Mouse (Mus musculus) brown adipose tissue, adult 24 weeks (tissue): ENCODE results near the gene Dip2a. TPM values are rescaled to one million over a fixed set of nuclear protein-coding genes. Genes with fewer than 3 reads are reported as not detected.

Experiments
- H3K27ac ChIP-seq: fragments of 200-500 bp; replicated peaks from 2 replicates; pipeline ENCODE4 v1.5.1; 2012; ENCODE audit warnings: low read depth, mild to moderate bottlenecking, low read length
- H3K4me1 ChIP-seq: fragments of 200-500 bp; 2 replicates; pipeline ENCODE4 v1.6.1; 2012; ENCODE audit warnings: low read length, mixed read lengths; ENCODE audit not compliant: control insufficient read depth, insufficient read depth, insufficient read length
- H3K4me3 ChIP-seq: fragments of 200-500 bp; 2 replicates; pipeline ENCODE4 v1.5.1; 2012; ENCODE audit warnings: low read depth, mild to moderate bottlenecking, low read length, moderate library complexity; ENCODE audit not compliant: insufficient read depth
- polyA plus RNA-seq: library from polyadenylated mRNA; stranded (reverse); fragments of >200 nt; gene quantifications from 2 replicates; pipeline ENCODE4 v1.2.4, GENCODE M21; 2012; ENCODE audit not compliant: missing spikeins, insufficient read depth, insufficient read length

The Dip2a gene
- polyA plus RNA-seq, 1 experiment = 15.9 TPM

DNA sequence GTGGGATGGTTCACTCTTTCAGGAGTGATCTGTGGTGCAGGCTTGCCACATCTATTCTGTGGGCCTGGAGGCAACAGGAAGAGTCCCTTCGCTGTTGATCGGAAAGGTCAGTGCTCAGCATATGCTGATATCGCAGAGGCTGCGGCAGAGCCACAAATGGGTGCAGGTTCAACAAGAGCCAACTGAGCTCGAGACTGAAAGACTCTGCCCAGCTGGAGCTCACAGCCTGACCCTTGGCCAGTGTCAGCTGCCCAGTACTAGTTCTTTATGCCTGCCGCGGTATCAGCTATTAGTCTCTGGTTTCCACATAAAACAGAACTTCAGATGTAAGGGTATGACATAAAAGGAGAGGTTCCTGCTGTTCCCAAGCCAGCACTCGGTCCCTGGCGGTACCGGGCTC, 69.8 kb downstream of the Dip2a start:
- no peak overlapping the region for H3K4me3 ChIP-seq
- H3K4me1 ChIP-seq = no peaks in the 10 kb centered on the region
- H3K27ac ChIP-seq = no peak overlapping the region

GRCm38 (mm10) chr10:76271238-76271637, 73.9 kb downstream of the Dip2a start:
- no peak overlapping the region for H3K27ac ChIP-seq
- no peak overlapping the region for H3K4me3 ChIP-seq
- H3K4me1 ChIP-seq = no peaks in the 10 kb centered on the region

DNA sequence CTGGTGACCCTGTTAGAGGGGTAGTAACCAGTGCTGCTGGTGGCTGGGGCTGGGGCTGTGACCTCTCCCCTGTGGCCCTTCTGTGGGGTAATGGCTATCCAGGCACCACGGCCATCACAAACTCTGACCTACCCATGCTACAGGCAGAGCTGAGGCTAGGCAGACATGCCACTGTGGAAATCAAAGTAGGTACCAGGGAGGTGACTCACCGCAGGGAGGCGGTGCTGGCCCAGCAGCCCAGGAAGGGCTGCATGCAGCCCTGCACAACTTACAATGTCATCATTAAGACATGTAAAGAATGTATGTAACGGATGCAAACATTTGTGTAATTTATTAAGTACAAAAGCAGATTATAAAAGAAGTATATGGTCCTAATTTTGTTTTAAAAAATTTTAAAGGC, 82.7 kb downstream of the Dip2a start:
- Histone ChIP-seq H3K27ac (no peak overlapping the region), H3K4me1 (peaks cover 2% of the 10 kb centered on the region; the same call in 1 of the 2 replicates), H3K4me3 (no peak overlapping the region)

- no peak overlapping the region for H3K27ac ChIP-seq
- H3K4me1 ChIP-seq = peaks cover 4% of the 10 kb centered on the region
Observed at GRCm38 (mm10) chr10:76261447-76261846, 83.6 kb downstream of the Dip2a start.

GRCm38 (mm10) chr10:76260358-76261059, 84.6 kb downstream of the Dip2a start:
- H3K4me3 ChIP-seq = no peak overlapping the region
- H3K4me1 ChIP-seq = peaks cover 4% of the 10 kb centered on the region
- H3K27ac ChIP-seq = peak overlapping the region; percentile 41; the same call in 1 of the 2 replicates

More at GRCm38 (mm10) chr10:76261447-76261846, 83.6 kb downstream of the Dip2a start:
- no peak overlapping the region for H3K4me3 ChIP-seq

DNA sequence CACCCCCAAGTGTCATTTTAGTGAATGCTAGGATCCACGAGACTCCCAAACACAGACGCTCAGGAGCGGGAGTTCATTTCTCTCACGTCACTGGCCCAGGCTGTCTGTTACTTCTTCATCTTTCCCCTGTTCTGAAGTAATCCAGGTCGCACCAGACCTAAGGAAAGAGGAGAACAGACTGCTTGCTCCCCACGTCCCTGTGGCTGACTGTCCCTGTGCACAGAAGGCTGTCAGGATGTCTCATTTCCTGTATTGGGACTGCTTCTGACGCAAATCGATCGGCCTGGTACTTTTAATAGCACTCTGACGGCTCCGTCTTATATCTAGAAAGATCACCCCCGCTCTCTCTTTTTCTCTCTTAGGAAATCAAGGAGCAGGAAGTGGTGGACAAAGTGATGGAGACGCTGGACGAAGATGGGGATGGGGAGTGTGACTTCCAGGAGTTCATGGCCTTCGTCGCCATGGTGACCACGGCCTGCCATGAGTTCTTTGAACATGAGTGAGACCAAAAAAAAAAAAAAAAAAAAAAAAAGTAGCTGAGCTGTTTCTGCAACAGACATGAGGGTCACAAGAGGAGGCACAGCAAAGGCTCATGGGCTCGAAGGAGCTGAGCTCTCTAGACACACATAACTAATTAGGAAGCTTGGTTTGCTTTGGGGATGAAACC, 85.4 kb downstream of the Dip2a start:
- H3K27ac ChIP-seq = peak overlapping the region; percentile 60
- no peak overlapping the region for H3K4me3 ChIP-seq
- H3K4me1 ChIP-seq = peaks cover 4% of the 10 kb centered on the region

- Histone ChIP-seq H3K4me3 (0 out of 2 replicates have a peak overlapping the region, but pooled peaks have one; percentile 16), H3K4me1 (peaks cover 10% of the 10 kb centered on the region), H3K27ac (peak overlapping the region; percentile 99)
Observed at GRCm38 (mm10) chr10:76257719-76258390, 87.2 kb downstream of the Dip2a start.

- Histone ChIP-seq H3K27ac (peak overlapping the region; percentile 82), H3K4me3 (no peak overlapping the region), H3K4me1 (peaks cover 10% of the 10 kb centered on the region)
Observed at GRCm38 (mm10) chr10:76257231-76257630, 87.9 kb downstream of the Dip2a start.

- H3K27ac ChIP-seq = peak overlapping the region; percentile 38; the same call in 1 of the 2 replicates
- H3K4me3 ChIP-seq = no peak overlapping the region
- peaks cover 10% of the 10 kb centered on the region for H3K4me1 ChIP-seq
Observed at GRCm38 (mm10) chr10:76255617-76256016, 89.5 kb downstream of the Dip2a start.

DNA sequence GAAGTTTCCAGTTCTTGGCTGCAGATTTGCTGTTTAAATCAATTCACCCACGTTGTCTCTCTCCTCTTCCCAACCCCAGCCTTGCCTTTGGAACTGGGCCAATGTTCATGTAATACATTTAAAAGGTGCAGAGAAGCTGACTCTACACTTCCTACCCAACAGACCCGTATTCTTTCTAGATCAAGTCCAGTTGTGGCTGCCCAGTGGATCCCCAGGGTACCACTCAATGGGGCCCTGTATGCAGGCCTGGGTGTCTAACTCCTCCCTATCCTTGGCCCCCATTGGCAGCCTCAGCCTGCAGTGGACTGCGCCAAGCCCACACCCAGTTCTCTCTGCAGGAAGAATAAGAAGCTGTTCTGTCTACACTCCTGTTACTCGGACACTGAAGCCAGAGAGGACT, 91.6 kb downstream of the Dip2a start, which contains the start of gene S100b:
TSS of gene S100b (plus strand) at position 318 of the 400 bp plus-strand sequence.
- H3K4me3 ChIP-seq = peak within 1 kb of the TSS; percentile 56
- peak within 1 kb of the TSS; percentile 64 for H3K27ac ChIP-seq
- peaks cover 8% of the 10 kb centered on the region for H3K4me1 ChIP-seq

DNA sequence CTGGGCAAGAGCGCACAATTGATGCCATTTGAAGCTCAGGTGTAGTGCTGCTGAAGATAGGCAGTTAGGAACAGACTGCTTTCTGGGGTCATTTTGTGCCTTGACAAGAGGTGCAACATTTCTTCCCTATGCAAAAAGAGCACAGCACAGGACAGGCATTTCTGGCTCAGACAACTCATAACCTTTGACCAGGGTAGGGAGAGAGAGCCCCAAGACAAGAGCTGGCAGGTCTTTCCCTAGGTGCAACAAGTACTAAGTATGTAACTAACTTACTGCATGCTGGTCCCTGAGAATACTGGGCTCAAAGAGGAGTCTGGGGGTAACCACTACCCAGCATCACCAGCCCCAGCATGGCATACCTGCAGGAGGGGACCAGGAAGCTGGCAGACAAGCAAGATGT, 92.0 kb downstream of the Dip2a start:
- Histone ChIP-seq H3K27ac (peak overlapping the region; percentile 28; the same call in 1 of the 2 replicates), H3K4me3 (no peak overlapping the region), H3K4me1 (peaks cover 8% of the 10 kb centered on the region)

- Histone ChIP-seq H3K4me1 (peaks cover 6% of the 10 kb centered on the region), H3K4me3 (no peak overlapping the region), H3K27ac (no peak overlapping the region)
Observed at GRCm38 (mm10) chr10:76250870-76251269, 94.2 kb downstream of the Dip2a start.

DNA sequence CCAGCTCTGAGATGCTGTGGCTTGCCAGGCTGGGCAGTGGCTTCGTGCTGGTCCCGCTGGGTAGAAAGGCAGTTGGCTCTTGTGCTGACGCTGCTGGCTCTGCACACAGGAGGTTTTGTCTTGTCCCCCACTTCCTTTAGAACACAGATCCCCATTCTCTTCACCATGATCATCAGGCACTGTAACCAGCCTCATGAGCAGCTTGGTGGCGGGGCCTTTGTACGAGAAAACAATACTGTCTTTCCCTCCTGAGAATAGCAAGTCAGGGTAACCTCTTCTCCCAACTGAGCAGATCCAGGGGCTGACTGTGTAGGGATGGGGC, 96.5 kb downstream of the Dip2a start:
- Histone ChIP-seq H3K4me1 (peaks cover 4% of the 10 kb centered on the region), H3K27ac (no peak overlapping the region), H3K4me3 (no peak overlapping the region)

DNA sequence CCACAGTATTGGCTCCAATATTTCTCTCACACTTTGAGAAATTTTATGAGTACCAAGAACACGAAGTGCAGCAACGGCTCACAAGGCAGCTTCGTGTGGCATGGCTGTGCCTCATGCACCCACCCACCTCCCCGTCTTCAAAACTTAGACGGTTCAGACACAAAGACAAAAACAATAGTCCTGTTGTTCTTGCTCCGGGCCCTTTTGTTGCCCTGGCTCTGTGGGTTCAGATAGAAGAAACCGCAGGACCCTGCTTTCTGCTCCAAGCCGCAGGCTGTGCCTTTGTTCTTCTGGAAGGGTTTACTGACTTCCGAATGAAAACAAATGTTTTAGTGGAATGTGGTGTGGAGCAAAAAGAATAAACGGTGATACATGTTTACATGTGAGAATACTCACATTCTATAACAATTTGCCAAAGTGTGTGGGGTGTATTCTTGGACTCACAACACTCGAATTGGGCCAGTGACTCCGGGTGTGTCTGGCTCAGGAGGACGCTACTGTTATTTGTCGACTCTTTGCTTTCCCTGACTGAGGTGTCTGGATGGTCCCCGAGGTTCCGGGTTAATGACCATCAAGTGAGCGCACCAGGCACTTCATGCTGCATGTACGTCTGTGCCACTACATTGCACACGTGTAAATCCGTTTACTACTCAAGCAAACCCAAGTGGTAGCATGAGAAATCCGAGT, 97.0 kb downstream of the Dip2a start:
- H3K4me1 ChIP-seq = no peaks in the 10 kb centered on the region
- no peak overlapping the region for H3K27ac ChIP-seq
- H3K4me3 ChIP-seq = no peak overlapping the region

- Histone ChIP-seq H3K4me3 (no peak overlapping the region), H3K27ac (no peak overlapping the region), H3K4me1 (no peaks in the 10 kb centered on the region)
Observed at GRCm38 (mm10) chr10:76246601-76247000, 98.5 kb downstream of the Dip2a start.
